Mouse (Mus musculus): Measurements from ENCODE around the gene Kcnk7. TPM values are rescaled to one million over a fixed set of nuclear protein-coding genes. Genes with fewer than 3 reads are reported as not detected.
"Not testable (repeated sequence)": the region's sequence is repeated elsewhere in the genome, so short reads cannot be mapped to it uniquely, and the experiment has no call there.

The Kcnk7 gene
- polyA plus RNA-seq, 1 experiment from 2014 or later, result 0.15 TPM

GRCm38 (mm10) chr19:5668372-5668771 lies 35.8 kb upstream of the Kcnk7 start:
- no peaks in the 10 kb centered on the region for H3K27me3 ChIP-seq (ENCODE audit: control insufficient read depth, insufficient read depth, low read depth, low read length)
- no peaks in the 10 kb centered on the region; the same call in none of the 2 replicates for H3K4me1 ChIP-seq (ENCODE audit: control insufficient read depth, insufficient read depth, low read length)
- H3K9ac ChIP-seq (ENCODE audit: low read depth, low read length), result no peak overlapping the region
- no peak overlapping the region for H3K27ac ChIP-seq (ENCODE audit: low read length)
- H3K4me3 ChIP-seq (ENCODE audit: low read depth, low read length), result no peak overlapping the region
- H3K4me2 ChIP-seq (ENCODE audit: low read length), result no peak overlapping the region
- ATAC-seq, result no peak
- H3K9me3 ChIP-seq (replicated peaks; ENCODE audit: control insufficient read depth, low read length, poor library complexity, severe bottlenecking), result no peaks in the 10 kb centered on the region
- 87% methylated on average over 4 of the region's 4 CpGs for WGBS
- H3K36me3 ChIP-seq (ENCODE audit: control insufficient read depth, insufficient read depth, low read length), result peaks cover 38% of the 10 kb centered on the region

DNA sequence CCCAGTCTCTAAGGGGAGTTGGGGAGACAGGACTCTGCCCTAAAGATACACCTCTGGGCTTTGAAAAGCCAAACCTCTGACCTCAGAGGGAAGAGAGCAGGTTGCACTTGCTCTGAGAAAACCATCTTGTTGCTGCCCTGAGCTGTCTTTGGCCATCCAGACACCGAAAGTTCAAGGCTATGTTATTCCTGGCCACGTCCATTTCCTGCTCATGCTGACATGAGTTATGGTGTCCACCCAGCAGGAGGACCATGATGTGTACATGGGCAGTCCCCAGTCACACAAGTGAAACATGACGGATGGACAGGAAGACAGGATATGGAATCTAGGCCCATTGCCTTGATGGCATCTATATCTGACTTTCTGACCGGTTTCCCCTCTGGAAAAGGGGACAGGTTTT lies 23.7 kb upstream of the Kcnk7 start:
- H3K4me2 ChIP-seq (ENCODE audit: low read length), result no peak overlapping the region
- 92% methylated on average over 4 of the region's 4 CpGs for WGBS
- no peak overlapping the region for H3K27ac ChIP-seq (ENCODE audit: low read length)
- no peak overlapping the region for H3K4me3 ChIP-seq (ENCODE audit: low read depth, low read length)
- peaks cover 61% of the 10 kb centered on the region for H3K36me3 ChIP-seq (ENCODE audit: control insufficient read depth, insufficient read depth, low read length)
- no peaks in the 10 kb centered on the region for H3K27me3 ChIP-seq (ENCODE audit: control insufficient read depth, insufficient read depth, low read depth, low read length)
- no peaks in the 10 kb centered on the region for H3K4me1 ChIP-seq (ENCODE audit: control insufficient read depth, insufficient read depth, low read length)
- no peak overlapping the region for H3K9ac ChIP-seq (ENCODE audit: low read depth, low read length)
- ATAC-seq, result no peak
- no peaks in the 10 kb centered on the region for H3K9me3 ChIP-seq (replicated peaks; ENCODE audit: control insufficient read depth, low read length, poor library complexity, severe bottlenecking)

GRCm38 (mm10) chr19:5684236-5684635 lies 19.9 kb upstream of the Kcnk7 start:
- H3K36me3 ChIP-seq (ENCODE audit: control insufficient read depth, insufficient read depth, low read length), result peaks cover 53% of the 10 kb centered on the region
- H3K27ac ChIP-seq (ENCODE audit: low read length), result no peak overlapping the region
- ATAC-seq, result no peak
- no peak overlapping the region for H3K4me3 ChIP-seq (ENCODE audit: low read depth, low read length)
- 93% methylated on average over 12 of the region's 12 CpGs for WGBS
- no peak overlapping the region for H3K4me2 ChIP-seq (ENCODE audit: low read length)
- no peak overlapping the region for H3K9ac ChIP-seq (ENCODE audit: low read depth, low read length)
- H3K4me1 ChIP-seq (ENCODE audit: control insufficient read depth, insufficient read depth, low read length), result peaks cover 10% of the 10 kb centered on the region
- no peaks in the 10 kb centered on the region for H3K9me3 ChIP-seq (replicated peaks; ENCODE audit: control insufficient read depth, low read length, poor library complexity, severe bottlenecking)
- no peaks in the 10 kb centered on the region for H3K27me3 ChIP-seq (ENCODE audit: control insufficient read depth, insufficient read depth, low read depth, low read length)

GRCm38 (mm10) chr19:5684985-5685384 lies 19.2 kb upstream of the Kcnk7 start:
- H3K27ac ChIP-seq (ENCODE audit: low read length), result no peak overlapping the region
- H3K4me2 ChIP-seq (ENCODE audit: low read length), result no peak overlapping the region
- no peak for ATAC-seq
- H3K27me3 ChIP-seq (ENCODE audit: control insufficient read depth, insufficient read depth, low read depth, low read length), result no peaks in the 10 kb centered on the region
- no peaks in the 10 kb centered on the region for H3K9me3 ChIP-seq (replicated peaks; ENCODE audit: control insufficient read depth, low read length, poor library complexity, severe bottlenecking)
- H3K4me3 ChIP-seq (ENCODE audit: low read depth, low read length), result no peak overlapping the region
- H3K4me1 ChIP-seq (ENCODE audit: control insufficient read depth, insufficient read depth, low read length), result peaks cover 16% of the 10 kb centered on the region
- peaks cover 46% of the 10 kb centered on the region for H3K36me3 ChIP-seq (ENCODE audit: control insufficient read depth, insufficient read depth, low read length)
- no peak overlapping the region for H3K9ac ChIP-seq (ENCODE audit: low read depth, low read length)
- WGBS, result 97% methylated on average over 13 of the region's 13 CpGs

GRCm38 (mm10) chr19:5685431-5685830 lies 18.7 kb upstream of the Kcnk7 start:
- no peak overlapping the region for H3K9ac ChIP-seq (ENCODE audit: low read depth, low read length)
- H3K4me3 ChIP-seq (ENCODE audit: low read depth, low read length), result no peak overlapping the region
- H3K4me1 ChIP-seq (ENCODE audit: control insufficient read depth, insufficient read depth, low read length), result peaks cover 20% of the 10 kb centered on the region
- no peak overlapping the region for H3K4me2 ChIP-seq (ENCODE audit: low read length)
- no peaks in the 10 kb centered on the region for H3K9me3 ChIP-seq (replicated peaks; ENCODE audit: control insufficient read depth, low read length, poor library complexity, severe bottlenecking)
- 94% methylated on average over 19 of the region's 19 CpGs for WGBS
- H3K27me3 ChIP-seq (ENCODE audit: control insufficient read depth, insufficient read depth, low read depth, low read length), result no peaks in the 10 kb centered on the region
- H3K27ac ChIP-seq (ENCODE audit: low read length), result no peak overlapping the region
- H3K36me3 ChIP-seq (ENCODE audit: control insufficient read depth, insufficient read depth, low read length), result peaks cover 43% of the 10 kb centered on the region
- no peak for ATAC-seq

DNA sequence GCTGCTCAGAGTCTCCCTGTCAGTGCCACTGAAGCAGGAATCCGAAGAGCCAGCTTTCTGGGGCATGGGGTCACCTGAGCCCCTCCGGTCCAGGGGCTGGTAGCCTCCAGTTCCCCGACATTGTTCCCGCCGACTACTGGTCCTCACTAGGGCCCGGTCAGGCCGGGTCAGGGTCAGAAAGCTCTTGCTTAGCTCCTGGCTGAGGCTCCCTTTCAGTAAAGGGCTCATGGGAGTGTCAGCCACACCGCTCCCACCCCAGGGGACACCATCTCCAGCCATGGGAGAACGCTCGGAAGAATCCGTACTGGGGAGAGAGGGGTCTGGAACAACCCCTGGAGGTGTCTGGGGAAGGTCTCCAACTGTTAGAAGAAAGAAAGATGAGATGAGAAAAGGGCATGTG lies 18.3 kb upstream of the Kcnk7 start:
- H3K9me3 ChIP-seq (replicated peaks; ENCODE audit: control insufficient read depth, low read length, poor library complexity, severe bottlenecking), result no peaks in the 10 kb centered on the region
- H3K36me3 ChIP-seq (ENCODE audit: control insufficient read depth, insufficient read depth, low read length), result peaks cover 43% of the 10 kb centered on the region
- 97% methylated on average over 11 of the region's 11 CpGs for WGBS
- H3K4me3 ChIP-seq (ENCODE audit: low read depth, low read length), result no peak overlapping the region
- no peak overlapping the region for H3K9ac ChIP-seq (ENCODE audit: low read depth, low read length)
- no peak overlapping the region for H3K4me2 ChIP-seq (ENCODE audit: low read length)
- no peaks in the 10 kb centered on the region for H3K27me3 ChIP-seq (ENCODE audit: control insufficient read depth, insufficient read depth, low read depth, low read length)
- ATAC-seq, result no peak
- no peak overlapping the region for H3K27ac ChIP-seq (ENCODE audit: low read length)
- peaks cover 24% of the 10 kb centered on the region for H3K4me1 ChIP-seq (ENCODE audit: control insufficient read depth, insufficient read depth, low read length)

DNA sequence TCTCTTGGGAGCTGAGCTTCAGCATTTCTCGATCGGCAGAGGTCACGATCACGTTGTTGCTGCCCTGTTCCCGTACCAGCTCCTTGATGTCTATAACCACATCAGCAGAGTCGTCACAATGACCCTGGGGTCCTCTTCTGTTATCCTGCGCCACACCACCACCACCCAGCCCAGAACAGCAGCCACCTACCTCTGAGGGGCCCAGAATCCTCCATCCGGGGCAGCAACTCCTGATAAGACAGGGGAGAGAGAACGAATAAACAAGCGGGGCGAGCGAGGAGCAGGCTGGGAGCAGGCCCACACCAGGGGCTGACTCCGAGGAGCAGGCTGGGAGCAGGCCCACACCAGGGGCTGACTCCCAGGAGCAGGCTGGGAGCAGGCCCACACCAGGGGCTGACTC lies 17.7 kb upstream of the Kcnk7 start:
- Histone ChIP-seq H3K4me2 (ENCODE audit: low read length) (no peak overlapping the region), H3K27ac (ENCODE audit: low read length) (no peak overlapping the region), H3K9ac (ENCODE audit: low read depth, low read length) (no peak overlapping the region), H3K9me3 (replicated peaks; ENCODE audit: control insufficient read depth, low read length, poor library complexity, severe bottlenecking) (no peaks in the 10 kb centered on the region), H3K27me3 (ENCODE audit: control insufficient read depth, insufficient read depth, low read depth, low read length) (no peaks in the 10 kb centered on the region), H3K4me3 (ENCODE audit: low read depth, low read length) (no peak overlapping the region), H3K36me3 (ENCODE audit: control insufficient read depth, insufficient read depth, low read length) (peaks cover 39% of the 10 kb centered on the region), H3K4me1 (ENCODE audit: control insufficient read depth, insufficient read depth, low read length) (peaks cover 30% of the 10 kb centered on the region)
- WGBS, result 94% methylated on average over 13 of the region's 13 CpGs
- ATAC-seq, result no peak

- ATAC-seq; H3K9me3 ChIP-seq (replicated peaks; ENCODE audit: control insufficient read depth, low read length, poor library complexity, severe bottlenecking); H3K27me3 ChIP-seq (ENCODE audit: control insufficient read depth, insufficient read depth, low read depth, low read length); H3K4me3 ChIP-seq (ENCODE audit: low read depth, low read length); H3K9ac ChIP-seq (ENCODE audit: low read depth, low read length); H3K27ac ChIP-seq (ENCODE audit: low read length): not testable (repeated sequence)
- Histone ChIP-seq H3K36me3 (ENCODE audit: control insufficient read depth, insufficient read depth, low read length) (peaks cover 34% of the 10 kb centered on the region), H3K4me2 (ENCODE audit: low read length) (peak overlapping the region; percentile 98), H3K4me1 (ENCODE audit: control insufficient read depth, insufficient read depth, low read length) (peaks cover 31% of the 10 kb centered on the region)
- WGBS, result 90% methylated on average over 11 of the region's 12 CpGs
Measured at GRCm38 (mm10) chr19:5686954-5687353, 17.2 kb upstream of the Kcnk7 start.

DNA sequence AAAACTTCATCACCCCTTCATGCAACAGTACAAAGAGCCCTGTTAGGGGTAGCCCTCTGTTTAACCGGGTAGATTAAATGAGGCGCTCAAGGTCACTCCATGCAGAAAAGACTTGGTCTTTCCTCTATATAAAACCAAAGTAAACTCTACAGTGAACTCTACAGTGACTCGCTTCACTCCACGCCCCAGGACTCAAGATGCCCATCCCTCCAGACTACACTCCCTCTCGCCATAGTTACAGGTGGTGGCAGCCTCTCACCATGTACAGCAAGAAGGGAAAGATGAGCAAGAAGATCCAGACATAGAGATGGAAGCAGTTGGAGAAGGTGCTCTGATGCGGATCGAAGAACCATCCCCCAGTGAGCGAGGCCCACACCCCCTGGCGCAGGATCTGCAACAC lies 16.4 kb upstream of the Kcnk7 start:
- ATAC-seq, result no peak
- peak overlapping the region; percentile 98 for H3K4me2 ChIP-seq (ENCODE audit: low read length)
- H3K9me3 ChIP-seq (replicated peaks; ENCODE audit: control insufficient read depth, low read length, poor library complexity, severe bottlenecking), result no peaks in the 10 kb centered on the region
- H3K27ac ChIP-seq (ENCODE audit: low read length), result peak overlapping the region; percentile 79; the same call in 1 of the 2 replicates
- 21% methylated on average over 9 of the region's 9 CpGs for WGBS
- peaks cover 36% of the 10 kb centered on the region for H3K4me1 ChIP-seq (ENCODE audit: control insufficient read depth, insufficient read depth, low read length)
- peak overlapping the region; percentile 70 for H3K4me3 ChIP-seq (ENCODE audit: low read depth, low read length)
- H3K27me3 ChIP-seq (ENCODE audit: control insufficient read depth, insufficient read depth, low read depth, low read length), result no peaks in the 10 kb centered on the region
- peak overlapping the region; percentile 84 for H3K9ac ChIP-seq (ENCODE audit: low read depth, low read length)
- H3K36me3 ChIP-seq (ENCODE audit: control insufficient read depth, insufficient read depth, low read length), result peaks cover 29% of the 10 kb centered on the region
